Mouse (Mus musculus) left cerebral cortex, postnatal 4 days (tissue): ENCODE measurements around the gene Tbc1d2. TPM values are rescaled to one million over a fixed set of nuclear protein-coding genes. Genes with fewer than 3 reads are reported as not detected.
"Not testable (repeated sequence)": the region's sequence is repeated elsewhere in the genome, so short reads cannot be mapped to it uniquely, and the experiment has no call there.

Experiments used
- DNase-seq: peaks from one replicate; pipeline ENCODE4 v3.0.0-alpha.2; 2022
- intact Hi-C: fragments of 180-260 bp; cut with DNase I; formaldehyde crosslinking; loops from one replicate; pipeline ENCODE4 v1.15.1; 2025
- total RNA-seq, 2 experiments: library from RNA; stranded (reverse); gene quantifications; 2 replicates each; pipeline ENCODE4 v1.2.3; 2021

Tbc1d2 gene
- total RNA-seq, 2 experiments from 2014 or later: 1.3 to 1.4 TPM

DNA sequence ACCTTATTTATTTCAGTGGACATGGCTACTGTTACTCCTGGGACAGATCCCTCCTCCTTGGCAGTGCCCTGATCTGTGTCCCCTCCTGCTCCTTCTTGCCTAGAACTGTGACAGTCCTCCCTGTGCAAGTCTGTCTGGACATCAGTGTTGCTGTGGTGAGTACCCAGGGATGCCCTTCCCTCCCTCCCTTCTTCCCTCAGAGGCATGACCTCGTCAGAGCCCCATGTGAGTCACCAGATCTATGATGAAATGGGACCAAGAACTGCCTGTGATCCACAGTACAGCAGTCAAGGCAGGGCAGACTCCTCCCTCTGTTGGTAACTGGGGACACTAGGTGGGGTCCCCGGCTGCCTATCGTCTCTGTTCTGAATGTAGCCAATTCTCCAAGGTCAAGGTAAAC lies 42.4 kb downstream of the Tbc1d2 start:
- intact Hi-C loops: no loop called here

DNA sequence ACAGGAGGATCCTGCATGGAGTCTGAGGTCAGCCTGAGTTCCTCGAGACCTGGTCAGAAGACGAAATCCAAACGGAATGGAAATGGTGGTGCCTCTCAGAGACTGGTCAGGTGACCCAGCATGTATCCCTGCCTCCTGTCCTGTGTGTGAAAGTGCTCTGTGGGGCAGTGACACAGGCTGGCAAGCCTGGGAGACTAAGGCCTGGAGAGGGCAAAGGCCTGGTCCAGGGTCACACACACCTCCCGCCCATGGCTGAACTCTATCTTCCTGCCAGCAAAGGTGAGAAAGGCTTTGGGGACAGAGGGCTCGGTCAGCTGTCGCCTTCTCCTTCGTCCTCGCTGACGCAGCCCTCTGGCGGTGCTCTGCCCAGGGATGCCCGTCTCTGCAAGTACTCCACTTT lies 44.6 kb downstream of the Tbc1d2 start:
- no peak for DNase-seq
- intact Hi-C loops: no loop called here

More for the DNA sequence above, 42.4 kb downstream of the Tbc1d2 start:
- no peak for DNase-seq

DNA sequence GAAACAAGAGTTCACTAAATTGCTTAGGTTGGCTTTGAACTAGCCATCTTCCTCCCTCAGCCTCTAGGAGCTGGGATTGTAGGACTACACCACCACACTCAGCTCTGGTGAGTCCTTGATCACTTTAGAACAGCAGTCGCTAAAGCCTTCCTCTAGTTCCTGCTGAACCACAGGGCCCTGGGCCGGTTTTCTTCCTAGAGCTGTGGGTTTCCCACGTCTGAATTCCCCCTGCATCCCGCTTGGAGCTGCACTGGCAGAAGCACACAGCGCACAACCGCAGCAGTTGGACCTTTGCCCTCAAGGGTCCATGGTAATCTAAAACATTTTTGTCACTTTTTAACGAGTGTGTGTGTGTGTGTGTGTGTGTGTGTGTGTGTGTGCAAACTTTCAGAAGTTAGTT lies 47.3 kb downstream of the Tbc1d2 start:
- intact Hi-C loops: no loop called here
- no peak for DNase-seq

DNA sequence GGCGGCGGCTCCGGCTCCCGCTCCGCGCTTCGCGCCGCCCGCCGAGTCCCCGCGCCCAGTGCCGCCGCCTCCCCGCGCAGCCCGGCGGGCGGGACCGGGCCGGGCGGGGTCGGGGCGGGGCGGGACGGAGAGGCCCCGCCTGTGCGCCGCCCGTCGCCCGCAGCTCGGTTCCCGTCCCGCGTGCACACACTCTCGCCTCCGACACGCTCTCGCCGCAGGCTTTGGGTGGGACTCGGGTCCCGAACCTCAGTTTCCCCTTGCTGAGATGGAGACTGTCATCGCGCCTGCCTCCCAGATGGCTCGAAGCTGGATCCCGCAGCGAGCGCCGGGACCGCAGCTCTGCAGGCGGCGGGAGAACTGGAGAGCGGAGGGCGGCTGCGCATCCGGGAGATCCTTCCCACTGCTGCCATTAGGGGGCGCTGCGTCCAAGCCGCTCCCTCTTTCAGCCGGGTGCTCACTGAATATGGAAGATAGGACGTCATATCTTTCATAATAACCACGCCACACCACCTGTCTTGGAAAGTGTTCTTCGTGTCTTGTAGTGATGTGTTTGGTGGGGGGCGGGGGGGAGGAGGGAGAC lies 48.1 kb downstream of the Tbc1d2 start, which contains the start of gene Coro2a:
Coro2a (minus strand) TSS at position 359 of the 580 bp plus-strand sequence.
- intact Hi-C loops: no loop called here
- peak; percentile 84 for DNase-seq

DNA sequence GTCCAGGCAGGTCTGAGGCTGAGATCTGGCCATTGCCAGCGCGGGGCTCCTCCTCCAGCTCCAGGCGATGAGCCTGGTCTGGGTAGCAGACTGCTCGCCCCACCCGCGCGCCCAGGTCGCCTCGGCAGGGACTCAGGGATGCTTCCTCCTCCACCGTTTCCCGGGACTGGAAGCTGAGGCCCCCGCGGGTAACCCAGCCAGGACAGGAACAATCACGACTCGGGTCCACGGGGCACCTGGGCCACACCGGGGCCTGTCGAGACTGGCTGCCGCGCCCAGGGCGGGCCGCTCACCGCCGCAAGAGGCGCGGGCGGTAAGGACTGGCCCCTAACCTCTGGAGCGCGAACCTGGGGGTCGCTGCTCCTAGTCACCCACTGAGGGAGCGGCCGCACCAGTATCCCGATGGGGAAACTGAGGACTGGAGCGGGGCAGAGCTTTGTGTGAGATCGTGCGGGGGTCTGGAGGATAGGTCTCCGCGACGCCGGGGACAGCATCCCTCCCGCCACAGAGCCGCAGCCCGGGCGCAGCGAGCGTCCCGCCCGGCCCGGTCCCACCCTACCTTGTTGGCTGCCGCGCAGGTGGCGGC lies 48.7 kb downstream of the Tbc1d2 start:
- intact Hi-C loops: no loop called here
- peak; percentile 45 for DNase-seq

DNA sequence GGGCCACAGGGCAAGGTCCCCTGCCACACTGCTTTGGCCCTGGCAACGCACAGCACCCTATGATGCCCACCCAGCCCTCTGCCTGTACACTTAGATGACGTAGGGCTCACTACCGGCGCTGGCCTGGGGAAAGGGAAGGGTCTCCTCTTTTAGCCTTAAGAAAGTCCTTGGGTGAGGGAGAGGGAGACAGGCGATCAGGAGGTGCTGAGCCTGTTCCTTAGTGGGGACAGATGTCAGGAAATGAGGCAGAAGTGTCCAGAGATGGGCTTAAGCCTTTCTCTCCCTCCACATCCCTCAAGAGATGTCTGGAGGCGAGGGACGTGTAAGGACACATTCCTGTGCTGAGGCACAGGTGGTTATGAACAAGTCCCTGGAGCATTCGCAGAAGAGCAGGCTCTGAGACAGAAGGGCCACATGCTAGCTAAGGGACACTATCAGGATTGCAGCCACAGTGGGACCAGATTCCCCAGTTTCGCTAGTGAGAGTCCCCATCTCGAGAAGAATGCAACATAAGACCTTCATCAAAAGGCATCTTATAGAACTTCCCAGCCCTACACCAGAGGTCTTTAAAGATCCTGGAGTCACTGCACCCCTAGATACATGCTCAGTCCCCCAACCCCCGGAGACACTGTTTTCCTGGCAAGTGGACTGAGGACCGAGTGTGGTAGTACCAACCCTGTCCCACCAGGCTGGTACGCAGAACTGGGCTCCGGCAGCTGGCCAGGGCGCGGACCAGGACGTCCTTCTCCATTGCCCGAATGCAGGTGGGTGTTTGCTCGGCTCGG lies 49.3 kb downstream of the Tbc1d2 start:
- intact Hi-C loops: no loop called here
- DNase-seq: peak; percentile 0

DNA sequence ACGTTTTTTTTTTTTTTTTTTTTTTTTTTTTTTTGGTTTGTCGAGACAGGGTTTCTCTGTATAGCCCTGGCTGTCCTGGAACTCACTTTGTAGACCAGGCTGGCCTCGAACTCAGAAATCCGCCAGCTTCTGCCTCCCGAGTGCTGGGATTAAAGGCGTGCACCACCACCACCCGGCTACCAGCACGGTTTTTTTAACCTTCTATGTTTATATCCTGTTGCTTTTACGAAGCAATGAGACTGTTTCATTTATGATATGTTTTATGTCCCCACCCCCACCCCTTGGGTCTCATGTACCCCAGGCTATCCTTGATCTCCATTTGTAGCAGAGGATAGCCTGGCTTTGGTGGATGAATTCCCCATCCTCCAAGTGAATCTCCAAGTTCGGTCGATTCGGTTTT lies 50.4 kb downstream of the Tbc1d2 start:
- DNase-seq, intact Hi-C loops: not testable (repeated sequence)

DNA sequence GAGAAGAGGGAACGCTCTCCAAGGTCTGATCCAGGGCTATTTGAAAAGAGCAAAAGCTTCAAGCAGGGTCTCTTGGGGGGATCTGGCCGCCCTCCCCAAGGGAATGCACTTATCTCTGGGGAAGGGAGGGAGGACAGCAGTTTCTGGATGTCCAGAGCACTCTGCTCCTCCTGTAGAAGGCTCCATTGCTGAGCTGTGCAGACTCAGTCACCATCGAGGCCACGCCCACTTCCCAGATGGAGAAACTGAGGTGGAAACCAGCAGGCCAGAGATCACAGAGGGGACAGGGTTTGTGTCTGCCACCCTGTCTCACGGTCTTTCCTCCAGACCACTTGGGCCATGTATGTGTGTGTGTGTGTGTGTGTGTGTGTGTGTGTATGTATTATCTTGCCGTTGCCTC lies 51.0 kb downstream of the Tbc1d2 start:
- intact Hi-C loops: no loop called here
- peak; percentile 4 for DNase-seq

DNA sequence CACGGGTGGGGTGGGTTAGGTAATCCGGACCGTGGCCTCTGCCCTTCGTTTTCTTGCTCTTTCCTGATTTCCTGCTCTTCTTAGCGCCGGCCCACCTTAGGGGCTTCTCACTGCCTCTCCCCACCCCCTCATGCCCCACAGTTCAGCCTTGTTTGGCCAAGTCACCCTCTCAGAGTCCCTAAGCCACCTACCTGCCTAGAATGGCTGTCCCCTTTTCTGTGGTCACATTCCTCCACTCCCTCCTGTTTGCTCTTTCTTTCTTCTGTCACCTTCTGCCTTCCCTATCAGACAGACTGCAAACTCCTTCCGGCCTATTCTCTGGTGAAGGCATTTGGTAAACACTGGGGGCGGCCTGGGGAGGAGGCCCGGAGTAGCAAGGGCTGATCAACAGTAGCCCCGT lies 51.9 kb downstream of the Tbc1d2 start:
- peak; percentile 0 for DNase-seq
- intact Hi-C loops: no loop called here

DNA sequence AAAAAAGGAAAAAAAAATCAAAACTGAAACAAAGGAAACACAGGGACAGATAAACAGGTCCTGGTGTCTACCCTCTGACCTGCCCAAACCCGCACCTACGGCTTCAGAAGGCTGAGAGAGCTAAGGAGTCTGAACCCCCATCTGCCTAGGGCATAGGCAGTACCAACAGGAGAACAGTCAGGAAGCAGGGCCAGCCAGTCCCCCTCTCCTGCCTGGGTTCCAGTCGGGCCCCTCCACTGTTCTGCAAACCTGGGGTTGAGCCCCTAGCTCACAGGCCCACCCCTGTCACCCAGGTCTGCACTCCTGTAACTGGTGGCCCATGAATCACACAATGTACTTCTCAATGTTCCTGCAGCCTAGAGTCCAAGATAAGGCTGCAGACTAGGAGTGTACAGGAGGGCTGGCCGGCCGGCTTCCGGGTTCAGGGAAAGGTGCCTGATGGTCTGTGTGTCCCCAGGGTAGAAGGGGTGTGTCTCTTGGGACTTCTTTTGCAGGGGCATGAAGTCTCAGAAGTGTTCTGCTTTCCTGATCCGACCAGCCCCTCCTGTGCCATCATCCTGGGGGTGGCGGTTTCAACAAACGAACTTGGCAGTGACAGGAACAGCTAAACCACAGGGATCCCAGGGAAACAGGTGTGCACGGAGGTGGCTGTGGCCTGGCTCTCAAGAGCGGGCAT lies 52.6 kb downstream of the Tbc1d2 start:
- intact Hi-C loops: no loop called here
- DNase-seq: peak; percentile 3

DNA sequence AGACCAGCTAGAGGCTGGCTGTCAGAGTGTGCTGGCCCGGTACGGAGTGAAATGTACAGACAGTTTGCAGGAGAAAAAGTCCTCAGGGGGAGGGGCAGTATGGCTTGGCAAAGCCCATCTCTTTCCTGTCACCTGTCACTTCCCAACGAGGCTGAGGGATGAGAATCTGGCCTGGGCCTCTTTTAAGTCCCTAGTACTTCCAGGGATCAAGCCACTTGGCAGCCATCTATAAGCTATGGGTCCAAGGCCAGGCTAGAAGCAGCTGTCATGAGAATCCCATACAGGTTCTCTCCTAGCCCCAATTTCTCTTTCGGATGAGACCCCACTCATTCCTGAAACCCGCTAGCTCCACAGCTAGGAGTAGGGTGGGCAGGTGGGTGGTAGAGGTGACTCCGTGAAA lies 53.6 kb downstream of the Tbc1d2 start:
- intact Hi-C loops: no loop called here
- DNase-seq: peak; percentile 51

DNA sequence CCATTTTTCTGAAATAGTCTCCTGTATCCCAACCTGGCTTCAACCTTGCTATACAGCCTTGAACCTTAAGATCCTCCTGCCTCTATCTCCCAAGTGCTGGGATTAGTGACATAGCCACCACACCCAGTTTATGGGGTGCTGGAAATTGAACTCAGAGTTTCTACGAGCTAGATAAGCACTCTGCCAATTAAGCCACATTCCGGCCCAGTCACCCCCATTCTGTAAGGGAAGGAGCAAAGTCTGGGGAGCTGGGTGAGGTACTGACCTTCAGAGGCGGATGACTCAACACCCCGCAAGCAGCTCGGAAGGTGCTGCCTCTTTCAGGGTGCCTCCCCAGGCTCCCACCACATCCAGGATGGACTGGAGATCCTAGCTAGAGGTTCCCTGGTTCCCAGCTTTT lies 55.9 kb downstream of the Tbc1d2 start:
- intact Hi-C loops: no loop called here
- no peak for DNase-seq

DNA sequence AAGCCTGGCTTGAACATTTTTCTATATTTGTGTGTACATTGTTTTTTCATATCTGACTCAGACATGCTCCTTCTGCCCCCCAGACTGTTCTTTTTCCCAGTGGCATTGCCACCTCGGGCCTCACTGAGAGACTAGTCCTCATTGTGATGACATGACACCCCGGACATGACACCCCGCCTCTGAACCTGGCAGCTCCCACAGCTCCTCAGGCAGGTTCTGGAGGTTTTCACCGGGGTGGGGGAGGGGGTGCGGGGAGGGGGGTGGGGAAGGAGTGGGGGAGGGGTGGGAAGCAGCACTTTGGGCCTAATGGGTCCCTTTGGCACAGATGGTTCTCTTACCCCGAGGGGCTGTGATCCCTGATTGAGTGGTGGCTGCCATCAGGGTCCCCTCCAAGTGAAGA lies 56.5 kb downstream of the Tbc1d2 start:
- DNase-seq: no peak
- intact Hi-C loops: no loop called here

DNA sequence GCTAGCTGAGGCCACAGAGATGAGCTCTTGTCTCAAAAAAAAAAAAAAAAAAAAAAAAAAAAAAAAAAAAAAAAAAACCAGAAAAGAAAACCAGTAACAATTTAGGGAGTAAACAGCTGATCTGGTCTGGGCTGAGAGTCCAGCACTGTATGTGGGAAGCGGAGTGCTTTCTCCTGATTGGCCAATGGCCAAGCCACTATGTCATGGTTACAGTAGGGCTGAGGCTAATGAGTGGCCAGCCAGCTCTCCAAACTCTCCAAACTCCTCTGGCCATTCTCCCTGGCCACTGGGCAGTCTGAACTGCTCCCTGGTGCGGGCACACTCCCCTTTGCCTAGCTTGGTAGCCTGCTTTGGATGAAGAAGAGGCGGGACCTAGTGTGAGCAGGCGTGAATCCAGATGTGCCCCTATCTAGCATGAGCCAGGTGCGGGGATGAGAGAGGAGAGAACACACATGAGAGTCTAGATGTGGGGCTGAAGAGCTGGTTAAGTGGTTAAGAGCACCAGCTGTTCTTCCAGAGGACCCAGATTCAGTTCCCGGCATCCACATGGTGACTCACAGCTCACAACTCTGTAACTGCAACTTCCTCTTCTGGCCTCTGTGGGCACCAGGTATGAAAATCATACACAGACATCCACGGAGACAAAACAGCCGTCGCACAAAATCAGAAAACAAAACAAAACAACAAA lies 58.0 kb downstream of the Tbc1d2 start:
- DNase-seq: no peak
- intact Hi-C loops: no loop called here

DNA sequence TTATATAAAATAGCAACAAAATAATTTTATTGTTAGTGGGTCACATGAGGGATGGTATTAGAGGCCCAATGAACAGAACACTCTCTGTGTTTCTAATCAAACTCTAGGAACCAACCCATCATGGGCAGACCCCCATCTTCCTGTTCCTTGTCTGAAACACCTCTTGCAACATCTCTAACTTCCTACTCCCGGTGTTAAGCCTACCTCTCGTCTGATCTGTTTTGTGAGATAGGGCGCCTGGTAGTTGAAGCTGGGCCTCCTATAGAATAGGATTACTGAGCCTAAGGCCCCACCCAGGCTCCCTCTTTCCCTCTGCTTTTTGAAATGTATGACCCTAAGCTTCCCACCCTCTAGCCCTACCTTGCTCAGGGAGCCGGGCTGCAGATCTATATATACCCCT lies 59.2 kb downstream of the Tbc1d2 start:
- intact Hi-C loops: no loop called here
- no peak for DNase-seq

DNA sequence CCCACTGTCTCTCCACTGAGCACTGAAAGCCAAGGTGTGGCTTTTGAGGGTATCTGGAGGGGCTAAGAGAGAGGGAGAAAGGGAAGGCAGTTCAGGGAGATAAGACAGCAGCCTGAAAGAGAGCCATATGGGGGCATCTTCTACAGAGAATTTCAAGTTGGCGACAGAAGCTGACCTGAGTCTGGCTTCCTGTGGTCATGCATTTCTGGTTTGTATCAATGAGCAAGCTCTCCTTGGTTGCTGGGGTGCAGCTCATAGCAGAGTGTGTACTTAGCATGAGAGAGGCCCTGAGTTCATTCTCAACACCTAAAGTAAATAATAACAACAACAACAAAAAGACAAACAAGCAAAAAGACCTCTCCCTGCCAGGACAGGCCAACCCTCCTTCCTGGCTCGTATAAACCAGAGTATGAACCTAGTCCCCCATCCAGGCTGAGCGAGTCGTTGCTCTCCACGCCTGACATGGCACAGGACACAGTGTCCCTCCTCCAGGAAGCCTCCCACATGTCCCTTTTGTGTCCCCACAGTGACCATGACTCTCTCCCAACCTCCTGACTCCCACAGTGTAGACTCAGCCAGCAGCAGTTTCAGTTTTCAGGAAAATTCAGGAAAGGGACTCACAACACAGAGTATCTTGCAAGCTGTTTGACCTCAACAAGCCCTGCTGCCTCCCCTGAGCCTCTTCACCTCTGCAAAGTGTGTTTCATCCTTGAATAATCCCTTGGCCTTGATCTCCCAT lies 59.9 kb downstream of the Tbc1d2 start:
- intact Hi-C loops: no loop called here
- DNase-seq: no peak

DNA sequence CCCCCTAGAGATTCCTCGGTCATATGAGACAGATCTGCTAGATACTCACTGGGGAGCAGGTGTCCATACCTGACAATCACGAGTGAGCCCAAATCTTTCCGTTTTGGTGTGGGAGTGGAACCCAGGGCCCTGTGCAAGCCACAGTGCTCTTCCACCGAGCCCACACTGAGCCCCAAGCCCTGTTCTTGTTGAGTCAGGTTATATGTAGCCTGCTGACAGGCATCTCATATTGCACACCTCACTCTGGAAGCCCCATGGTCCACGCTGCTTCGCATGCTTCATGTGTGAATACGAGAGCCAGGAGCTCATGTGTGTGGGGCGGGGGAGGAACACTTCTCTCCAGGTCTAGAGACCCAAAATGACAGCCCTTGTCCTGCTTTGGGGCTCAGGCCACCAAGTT lies 60.9 kb downstream of the Tbc1d2 start:
- intact Hi-C loops: no loop called here
- no peak for DNase-seq

DNA sequence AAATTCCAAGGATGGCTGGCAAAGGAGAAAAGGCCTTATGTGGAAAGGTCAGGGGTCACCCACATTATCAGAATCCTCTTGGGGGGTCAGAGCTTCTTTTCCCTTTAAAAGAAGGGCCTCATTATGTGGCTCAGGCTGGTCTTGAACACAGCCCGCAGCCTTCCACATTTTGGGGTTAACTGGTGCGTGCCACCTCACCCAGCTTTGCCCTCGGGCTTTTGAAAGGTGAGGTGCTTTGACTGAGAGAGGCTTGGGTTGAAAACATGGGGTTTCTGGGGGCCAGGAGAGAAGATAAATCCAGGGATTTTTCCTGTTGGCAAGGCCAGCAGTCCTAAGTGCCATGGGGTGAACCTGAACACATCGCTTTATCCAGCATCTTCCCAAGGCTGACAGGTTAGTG lies 63.5 kb downstream of the Tbc1d2 start:
- DNase-seq: no peak
- intact Hi-C loops: no loop called here

DNA sequence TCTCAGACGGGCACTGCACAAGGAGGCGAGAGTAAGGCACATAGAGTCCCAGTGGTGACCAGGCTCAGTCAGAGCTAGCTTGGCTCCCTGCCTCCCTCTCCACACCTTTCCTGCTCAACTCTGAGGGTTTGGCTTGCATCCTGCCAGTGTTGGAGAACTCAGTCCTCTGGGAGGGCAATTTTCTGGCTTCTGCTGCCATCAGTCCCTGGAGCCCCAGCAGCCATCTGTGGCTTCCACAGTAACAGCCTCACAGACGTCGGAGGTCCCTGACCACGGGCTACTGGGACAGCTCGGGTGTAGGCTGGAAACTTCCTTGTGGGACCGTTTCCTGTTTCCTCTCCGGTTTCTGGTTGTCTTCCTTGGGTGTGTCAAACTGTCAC lies 64.2 kb downstream of the Tbc1d2 start:
- no peak for DNase-seq
- intact Hi-C loops: no loop called here

DNA sequence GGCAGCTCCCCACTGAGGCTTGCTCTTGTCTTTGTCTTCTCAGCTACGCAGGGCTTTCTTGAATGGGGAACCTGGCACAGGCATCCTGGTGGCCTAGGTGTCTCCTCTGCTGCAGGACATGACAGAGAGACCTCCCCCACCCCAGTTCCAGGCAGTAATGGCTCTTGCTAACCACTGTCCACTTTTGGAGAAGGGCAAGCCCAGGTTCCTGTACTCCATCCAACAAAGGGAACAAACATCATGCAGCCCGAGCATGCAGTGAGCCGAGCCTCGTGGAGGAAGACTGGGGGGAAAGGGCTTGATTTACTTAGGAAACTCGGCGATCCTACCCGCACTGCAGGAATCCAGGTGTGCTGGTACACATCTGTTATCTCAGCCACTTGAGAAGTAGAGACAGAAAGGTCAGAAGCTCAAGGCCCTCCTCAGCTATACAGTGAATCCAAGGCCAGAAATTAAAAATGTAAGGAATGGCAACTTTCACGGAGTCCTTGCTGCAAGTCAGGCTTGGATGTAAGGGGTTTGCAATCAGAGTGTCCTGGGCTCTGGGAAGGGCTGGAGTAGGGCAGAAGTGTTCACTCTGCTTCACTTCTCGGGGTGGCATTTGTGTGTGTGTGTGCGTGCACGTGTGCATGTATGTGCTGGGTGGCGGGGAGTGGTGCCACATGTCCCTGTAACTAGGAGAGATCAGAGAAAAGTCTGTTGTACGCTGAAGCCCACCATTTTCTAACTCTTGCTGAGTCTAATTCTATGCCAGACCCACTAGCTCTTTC lies 64.8 kb downstream of the Tbc1d2 start:
- intact Hi-C loops: no loop called here
- DNase-seq: no peak
